Mouse (Mus musculus): Measurements from ENCODE around the gene Ooep. TPM values are rescaled to one million over a fixed set of nuclear protein-coding genes. Genes with fewer than 3 reads are reported as not detected.
"Not testable (repeated sequence)": the region's sequence is repeated elsewhere in the genome, so short reads cannot be mapped to it uniquely, and the experiment has no call there.

Gene Ooep
- polyA plus RNA-seq, 1 experiment from 2014 or later: 0.97 TPM

DNA sequence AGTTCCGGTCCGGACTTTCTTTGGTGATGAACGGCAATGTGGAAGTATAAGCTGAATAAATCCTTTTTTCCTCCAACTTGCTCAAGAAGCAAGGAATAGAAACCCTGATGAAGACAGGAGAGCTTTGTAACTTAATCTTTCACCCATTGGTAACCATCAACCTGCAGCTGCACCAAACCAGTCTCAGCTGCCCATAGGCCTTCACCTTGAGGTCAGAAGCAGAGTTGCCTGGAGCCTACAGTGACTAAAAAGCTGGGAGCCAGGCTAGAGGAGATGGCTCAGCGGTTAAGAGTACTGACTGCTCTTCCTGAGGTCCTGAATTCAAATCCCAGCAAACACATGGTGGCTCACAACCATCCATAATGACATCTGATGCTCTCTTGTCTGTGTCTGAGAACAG, 36.0 kb downstream of the Ooep start:
- 85% methylated on average over 4 of the region's 4 CpGs for WGBS
- not testable (repeated sequence) for H3K4me1 ChIP-seq; H3K27me3 ChIP-seq (ENCODE audit: insufficient read depth, poor library complexity, severe bottlenecking); H3K36me3 ChIP-seq; H3K27ac ChIP-seq; H3K9me3 ChIP-seq; H3K4me3 ChIP-seq
- peak; percentile 5 for DNase-seq (ENCODE audit: low spot score)

- DNase-seq (ENCODE audit: low spot score): peak; percentile 78
- H3K4me3 ChIP-seq; H3K4me1 ChIP-seq; H3K9me3 ChIP-seq; H3K36me3 ChIP-seq; H3K27ac ChIP-seq; H3K27me3 ChIP-seq (ENCODE audit: insufficient read depth, poor library complexity, severe bottlenecking): not testable (repeated sequence)
- WGBS: 15% methylated on average over 8 of the region's 8 CpGs
Observed at GRCm38 (mm10) chr9:78340324-78340723, 38.2 kb downstream of the Ooep start.

- not testable (repeated sequence) for H3K36me3 ChIP-seq; H3K4me1 ChIP-seq; H3K9me3 ChIP-seq; H3K27me3 ChIP-seq (ENCODE audit: insufficient read depth, poor library complexity, severe bottlenecking); H3K4me3 ChIP-seq; H3K27ac ChIP-seq
- DNase-seq (ENCODE audit: low spot score): peak; percentile 77
Observed at GRCm38 (mm10) chr9:78337050-78337449, 41.5 kb downstream of the Ooep start.

GRCm38 (mm10) chr9:78327289-78327688, 51.2 kb downstream of the Ooep start, which contains the start of gene Omt2b:
Gene Omt2b (plus strand): TSS chr9:78327589.
- not testable (repeated sequence) for H3K4me3 ChIP-seq; H3K27ac ChIP-seq; H3K36me3 ChIP-seq; H3K9me3 ChIP-seq; DNase-seq (ENCODE audit: low spot score); H3K27me3 ChIP-seq (ENCODE audit: insufficient read depth, poor library complexity, severe bottlenecking); H3K4me1 ChIP-seq
- 59% methylated on average over 1 of the region's 1 CpGs for WGBS

Other genes with a start within 250 kb of the Ooep start
- gene Gsta4, start 196.0 kb downstream of the Ooep start, polyA plus RNA-seq (2016; fragmentation: Nextera tagmentation; extraction: Ambion mirVana): 81.1 and 88.3 TPM in 2 replicates
- gene Gsta1, start 148.1 kb downstream of the Ooep start, polyA plus RNA-seq (2016; fragmentation: Nextera tagmentation; extraction: Ambion mirVana): not detected in 2 replicates
- not detected in 2 replicates for gene Gm3776, start 121.6 kb downstream of the Ooep start, polyA plus RNA-seq (2016; fragmentation: Nextera tagmentation; extraction: Ambion mirVana)
- gene Gm10639, start 88.8 kb downstream of the Ooep start, polyA plus RNA-seq (2016; fragmentation: Nextera tagmentation; extraction: Ambion mirVana): not detected in 2 replicates
- not detected in 2 replicates for gene Omt2a, start 63.9 kb downstream of the Ooep start, polyA plus RNA-seq (2016; fragmentation: Nextera tagmentation; extraction: Ambion mirVana)
- gene Omt2b, start 51.1 kb downstream of the Ooep start, polyA plus RNA-seq (2016; fragmentation: Nextera tagmentation; extraction: Ambion mirVana): not detected in 2 replicates
- not detected in 2 replicates for gene Gsta2, start 22.9 kb downstream of the Ooep start, polyA plus RNA-seq (2016; fragmentation: Nextera tagmentation; extraction: Ambion mirVana)
- not detected in 2 replicates for gene Dppa5a, start 10.5 kb downstream of the Ooep start, polyA plus RNA-seq (2016; fragmentation: Nextera tagmentation; extraction: Ambion mirVana)
- gene Ddx43, start 17.1 kb upstream of the Ooep start, polyA plus RNA-seq (2016; fragmentation: Nextera tagmentation; extraction: Ambion mirVana): 0.24 and 0.25 TPM in 2 replicates
- gene Cgas, start 64.5 kb upstream of the Ooep start, polyA plus RNA-seq (2016; fragmentation: Nextera tagmentation; extraction: Ambion mirVana): 0.36 and 0.72 TPM in 2 replicates
- gene Mto1, start 69.5 kb upstream of the Ooep start, polyA plus RNA-seq (2016; fragmentation: Nextera tagmentation; extraction: Ambion mirVana): 28.1 and 30.3 TPM in 2 replicates
- gene Gm17324, start 70.1 kb upstream of the Ooep start, polyA plus RNA-seq (2016; fragmentation: Nextera tagmentation; extraction: Ambion mirVana): 0.89 and 1.1 TPM in 2 replicates
- 2,877 and 3,185 TPM in 2 replicates for gene Eef1a1, start 110.4 kb upstream of the Ooep start, polyA plus RNA-seq (2016; fragmentation: Nextera tagmentation; extraction: Ambion mirVana)
- gene Slc17a5, start 209.3 kb upstream of the Ooep start, polyA plus RNA-seq (2016; fragmentation: Nextera tagmentation; extraction: Ambion mirVana): 6.0 and 7.0 TPM in 2 replicates
- 1.1 and 1.3 TPM in 2 replicates for gene Cd109, start 236.8 kb upstream of the Ooep start, polyA plus RNA-seq (2016; fragmentation: Nextera tagmentation; extraction: Ambion mirVana)